Mouse (Mus musculus) ES-Bruce4 (cell line): ENCODE measurements around the gene Gm11172.

ENCODE experiments used
- CTCF ChIP-seq: IDR thresholded peaks from one replicate; pipeline ENCODE4 v1.8.1; 2011; ENCODE audit warnings: low read depth, low read length
- EP300 ChIP-seq: IDR thresholded peaks from 2 replicates; pipeline ENCODE4 v1.6.1; 2011; ENCODE audit warnings: low read depth, low read length; ENCODE audit not compliant: insufficient read depth
- POLR2A ChIP-seq: IDR thresholded peaks from one replicate; pipeline ENCODE4 v1.8.1; 2011; ENCODE audit warnings: low read length; ENCODE audit not compliant: insufficient read depth

DNA sequence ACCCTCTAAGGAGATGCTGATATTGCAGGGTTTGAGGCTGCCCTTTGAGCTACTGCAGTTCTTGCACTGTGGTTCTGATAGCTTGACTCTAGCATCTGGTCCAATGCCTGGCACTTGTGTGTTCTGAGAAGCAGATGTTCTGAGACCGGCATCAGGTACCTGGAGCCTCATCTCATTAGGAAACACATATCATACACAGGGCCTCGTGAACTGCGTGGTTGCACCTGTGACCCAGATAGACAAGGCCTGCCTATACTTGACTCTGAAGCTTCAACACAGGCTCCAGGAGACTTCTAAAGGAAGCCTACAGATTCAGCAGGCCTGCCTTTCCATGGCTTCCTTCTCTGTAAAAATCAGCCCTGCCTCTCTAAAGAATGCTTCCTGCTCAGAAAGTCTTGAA lies 23.7 kb downstream of the Gm11172 start:
- TF ChIP-seq EP300 = no peak
- no peak for TF ChIP-seq POLR2A
- TF ChIP-seq CTCF = no peak
